Mouse (Mus musculus) thymus, postnatal 10 days (tissue): ENCODE data around the gene Blm.

Source experiments
- DNase-seq, 2 experiments: peaks; one replicate each; pipeline ENCODE4 v3.0.0; 2021; ENCODE audit warnings: low spot score in 2 of 2

Gene Blm

GRCm38 (mm10) chr7:80461891-80462290 is 73.0 kb downstream of the Blm start:
- no peak for DNase-seq

GRCm38 (mm10) chr7:80460892-80461291 is 74.0 kb downstream of the Blm start:
- no peak for DNase-seq

- DNase-seq: no peak
Measured at GRCm38 (mm10) chr7:80460199-80460598, 74.7 kb downstream of the Blm start.

- DNase-seq: no peak
Measured at GRCm38 (mm10) chr7:80457831-80458343, 77.0 kb downstream of the Blm start.

GRCm38 (mm10) chr7:80457241-80457640 is 77.7 kb downstream of the Blm start:
- DNase-seq: no peak

- no peak for DNase-seq
Measured at GRCm38 (mm10) chr7:80456327-80456726, 78.6 kb downstream of the Blm start.

GRCm38 (mm10) chr7:80455505-80456160 is 79.3 kb downstream of the Blm start:
- no peak for DNase-seq

- no peak for DNase-seq
Measured at GRCm38 (mm10) chr7:80454786-80455185, 80.1 kb downstream of the Blm start.

- no peak for DNase-seq
Measured at GRCm38 (mm10) chr7:80453997-80454396, 80.9 kb downstream of the Blm start.

GRCm38 (mm10) chr7:80453121-80453520 is 81.8 kb downstream of the Blm start:
- no peak for DNase-seq

- no peak for DNase-seq
Measured at GRCm38 (mm10) chr7:80452241-80452640, 82.7 kb downstream of the Blm start.

GRCm38 (mm10) chr7:80451550-80452232 is 83.2 kb downstream of the Blm start:
- DNase-seq: no peak

- no peak for DNase-seq
Measured at GRCm38 (mm10) chr7:80450354-80450753, 84.6 kb downstream of the Blm start.

GRCm38 (mm10) chr7:80449620-80450091 is 85.3 kb downstream of the Blm start:
- no peak for DNase-seq

GRCm38 (mm10) chr7:80447336-80447735 is 87.6 kb downstream of the Blm start:
- no peak for DNase-seq

- DNase-seq: no peak
Measured at GRCm38 (mm10) chr7:80446221-80446878, 88.6 kb downstream of the Blm start.

GRCm38 (mm10) chr7:80445492-80445891 is 89.4 kb downstream of the Blm start:
- DNase-seq: peak in 1 of 2 experiments; percentile 35

- DNase-seq: no peak
Measured at GRCm38 (mm10) chr7:80444401-80445249, 90.3 kb downstream of the Blm start.

GRCm38 (mm10) chr7:80443124-80443523 is 91.8 kb downstream of the Blm start:
- no peak for DNase-seq

GRCm38 (mm10) chr7:80441986-80442904 is 92.7 kb downstream of the Blm start:
- DNase-seq: no peak

GRCm38 (mm10) chr7:80440685-80441084 is 94.2 kb downstream of the Blm start:
- DNase-seq: no peak
